Mouse (Mus musculus) embryonic fibroblast, embryonic 13.5 days (primary cell): ENCODE results near the gene Erich2.

ENCODE experiments used
- CTCF ChIP-seq: IDR thresholded peaks from 2 replicates; pipeline ENCODE4 v1.5.1; 2011; ENCODE audit warnings: mild to moderate bottlenecking, control low read depth, low read length, moderate library complexity, borderline replicate concordance; ENCODE audit not compliant: insufficient read depth
- POLR2A ChIP-seq: IDR thresholded peaks from 2 replicates; pipeline ENCODE4 v1.6.1; 2011; ENCODE audit warnings: low read depth, mild to moderate bottlenecking, control low read depth, low read length, moderate library complexity

- TF ChIP-seq CTCF, result no peak
- TF ChIP-seq POLR2A, result no peak
Measured at GRCm38 (mm10) chr2:70588200-70588599, 79.6 kb downstream of the Erich2 start.
